Mouse (Mus musculus) neural tube, embryonic 13.5 days (tissue): Measurements from ENCODE around the gene Zmynd12. TPM values are rescaled to one million over a fixed set of nuclear protein-coding genes. Genes with fewer than 3 reads are reported as not detected.

Source experiments
- ATAC-seq: fragments of 200-750 bp; cut with Nextera tagmentation; 2 replicates; pipeline ENCODE4 v1.8.0; 2017; ENCODE audit warnings: low read depth, mild to moderate bottlenecking, moderate TSS enrichment, moderate library complexity
- H3K27ac ChIP-seq: fragments of 300-500 bp; sonication (generic); replicated peaks from 2 replicates; pipeline ENCODE4 v1.5.1; 2015; ENCODE audit warnings: moderate library complexity, mild to moderate bottlenecking, inconsistent platforms
- H3K27me3 ChIP-seq: fragments of 300-500 bp; sonication (generic); 2 replicates; pipeline ENCODE4 v1.6.1; 2015; ENCODE audit warnings: mild to moderate bottlenecking, inconsistent platforms
- H3K36me3 ChIP-seq: fragments of 300-500 bp; sonication (generic); 2 replicates; pipeline ENCODE4 v1.6.1; 2015; ENCODE audit warnings: mild to moderate bottlenecking, inconsistent platforms
- H3K4me1 ChIP-seq: fragments of 300-500 bp; sonication (generic); replicated peaks from 2 replicates; pipeline ENCODE4 v1.6.1; 2015; ENCODE audit warnings: inconsistent platforms
- H3K4me2 ChIP-seq: fragments of 300-500 bp; sonication (generic); 2 replicates; pipeline ENCODE4 v1.6.1; 2015; ENCODE audit warnings: inconsistent platforms, mild to moderate bottlenecking, moderate library complexity
- H3K4me3 ChIP-seq: fragments of 300-500 bp; sonication (generic); 2 replicates; pipeline ENCODE4 v1.5.1; 2015; ENCODE audit warnings: mild to moderate bottlenecking, inconsistent platforms
- H3K9ac ChIP-seq: fragments of 300-500 bp; sonication (generic); 2 replicates; pipeline ENCODE4 v1.6.1; 2015; ENCODE audit warnings: moderate library complexity, mild to moderate bottlenecking, inconsistent platforms
- H3K9me3 ChIP-seq: fragments of 300-500 bp; sonication (generic); 2 replicates; pipeline ENCODE4 v1.6.1; 2016; ENCODE audit warnings: inconsistent platforms
- WGBS: fragments of 180-500 bp; shearing (Covaris S2); methylation state at CpG from one replicate; pipeline ENCODE4 v1.1.7; 2015; 5-methylcytosine and 5-hydroxymethylcytosine counted together
- polyA plus RNA-seq: library from polyadenylated mRNA; unstranded; fragments of >200 nt; fragmentation: Nextera tagmentation; extraction: Ambion mirVana; gene quantifications from 2 replicates; pipeline ENCODE4 v1.2.1, GENCODE M21; 2015

Zmynd12 gene
- polyA plus RNA-seq, 1 experiment from 2014 or later, result 0.50 TPM

DNA sequence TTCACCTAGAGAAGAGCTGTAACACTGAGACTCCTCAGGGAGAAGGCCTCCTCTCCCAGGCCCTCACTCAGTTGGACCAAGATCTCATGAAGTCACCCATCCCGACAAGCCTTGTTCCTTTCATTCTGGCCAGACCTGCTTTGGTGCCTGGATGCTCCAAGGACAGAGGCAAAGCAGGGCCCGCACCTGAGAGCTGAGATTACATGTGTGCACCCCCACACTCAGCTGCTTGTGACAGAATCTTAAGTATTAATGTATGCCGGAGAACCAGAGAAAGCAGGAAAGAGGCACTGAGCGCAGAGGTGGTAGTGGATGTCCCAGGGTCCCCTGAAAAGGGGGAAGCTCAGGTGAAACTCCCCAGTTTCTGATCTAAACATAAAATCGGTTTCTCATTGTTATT is 30.5 kb downstream of the Zmynd12 start:
- H3K27ac ChIP-seq, result peak overlapping the region; percentile 61
- no peaks in the 10 kb centered on the region for H3K9me3 ChIP-seq
- no peak overlapping the region for H3K9ac ChIP-seq
- H3K4me1 ChIP-seq, result peaks cover 11% of the 10 kb centered on the region
- no peak overlapping the region for H3K4me2 ChIP-seq
- no peaks in the 10 kb centered on the region for H3K36me3 ChIP-seq
- no peaks in the 10 kb centered on the region for H3K27me3 ChIP-seq
- no peak overlapping the region for H3K4me3 ChIP-seq
- 0 out of 2 replicates have a peak, but pooled peaks have one; percentile 22 for ATAC-seq
- WGBS, result 67% methylated on average over 5 of the region's 5 CpGs

DNA sequence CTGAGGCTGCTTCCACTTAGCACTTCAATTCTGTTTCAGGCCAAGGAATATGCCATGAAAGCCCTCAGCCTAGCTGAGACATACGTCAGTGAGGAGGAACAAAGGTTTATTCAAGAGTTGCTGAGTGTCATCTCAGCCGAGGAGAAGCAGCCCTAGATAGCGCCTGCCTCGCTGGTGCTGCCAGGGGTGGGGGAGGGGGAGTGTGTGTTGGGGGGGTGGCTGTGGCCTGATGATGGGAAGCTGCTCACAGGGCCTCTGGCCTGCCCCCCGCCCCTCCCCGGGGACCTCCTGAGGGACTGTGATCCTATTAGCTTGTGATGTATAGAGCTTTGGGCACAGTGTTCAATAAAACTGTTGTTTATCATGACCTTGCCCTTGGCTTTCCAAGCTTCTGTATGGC is 30.9 kb downstream of the Zmynd12 start:
- Histone ChIP-seq H3K36me3 (no peaks in the 10 kb centered on the region), H3K4me1 (peaks cover 11% of the 10 kb centered on the region), H3K4me3 (no peak overlapping the region), H3K27me3 (no peaks in the 10 kb centered on the region), H3K9ac (no peak overlapping the region), H3K27ac (peak overlapping the region; percentile 61), H3K4me2 (no peak overlapping the region), H3K9me3 (no peaks in the 10 kb centered on the region)
- 13% methylated on average over 6 of the region's 6 CpGs for WGBS
- peak; percentile 64 for ATAC-seq

DNA sequence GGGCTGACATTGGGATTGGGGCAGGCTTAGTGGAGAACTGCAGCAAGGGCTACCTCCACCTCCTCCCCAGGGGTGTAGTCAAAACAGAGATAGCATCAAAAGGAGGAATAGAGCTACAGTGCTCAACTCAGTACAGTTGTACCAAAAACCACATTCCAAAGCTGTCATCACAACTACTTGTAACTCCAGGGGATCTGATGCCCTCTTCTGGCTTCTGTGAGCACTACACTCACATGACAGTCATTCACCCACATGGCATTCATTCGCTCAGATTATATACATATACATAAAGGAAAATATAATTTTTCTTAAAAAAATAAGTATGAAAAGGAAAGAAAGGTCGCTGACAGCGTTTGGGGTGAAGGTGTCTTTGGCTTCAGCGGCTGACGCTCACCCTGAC is 37.7 kb downstream of the Zmynd12 start:
- Histone ChIP-seq H3K4me1 (peaks cover 46% of the 10 kb centered on the region), H3K27ac (peak overlapping the region; percentile 91), H3K36me3 (no peaks in the 10 kb centered on the region), H3K4me3 (no peak overlapping the region), H3K9me3 (no peaks in the 10 kb centered on the region), H3K4me2 (0 out of 2 replicates have a peak overlapping the region, but pooled peaks have one; percentile 29), H3K9ac (no peak overlapping the region; the same call in 1 of the 2 replicates), H3K27me3 (no peaks in the 10 kb centered on the region)
- ATAC-seq, result peak; percentile 32; the same call in 1 of the 2 replicates
- WGBS, result 60% methylated on average over 5 of the region's 5 CpGs

DNA sequence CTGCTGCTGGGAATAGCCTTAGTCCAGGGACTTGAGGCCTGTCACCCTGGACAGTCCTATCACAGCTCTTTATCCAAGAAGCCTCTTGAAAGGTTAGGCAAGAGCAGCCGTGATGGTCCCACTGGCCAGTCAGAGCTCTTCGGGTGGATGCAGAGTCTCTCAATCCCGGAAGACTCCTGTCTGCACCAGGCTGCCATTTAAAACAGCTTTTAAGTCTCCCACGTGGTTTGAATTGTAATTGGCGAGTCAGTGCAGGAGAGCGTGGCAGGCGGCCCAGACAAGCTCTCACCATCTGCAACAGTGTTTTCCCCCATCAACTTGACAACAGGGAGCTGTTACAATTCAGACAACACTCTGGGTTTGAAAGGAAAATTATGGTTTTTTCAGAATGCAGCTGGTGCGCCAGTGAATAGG is 38.1 kb downstream of the Zmynd12 start:
- Histone ChIP-seq H3K36me3 (no peaks in the 10 kb centered on the region), H3K9me3 (no peaks in the 10 kb centered on the region), H3K27me3 (no peaks in the 10 kb centered on the region), H3K27ac (peak overlapping the region; percentile 91), H3K4me2 (peak overlapping the region; percentile 29; the same call in 1 of the 2 replicates), H3K9ac (no peak overlapping the region; the same call in 1 of the 2 replicates), H3K4me3 (no peak overlapping the region), H3K4me1 (peaks cover 46% of the 10 kb centered on the region)
- 13% methylated on average over 8 of the region's 8 CpGs for WGBS
- ATAC-seq, result peak; percentile 79

DNA sequence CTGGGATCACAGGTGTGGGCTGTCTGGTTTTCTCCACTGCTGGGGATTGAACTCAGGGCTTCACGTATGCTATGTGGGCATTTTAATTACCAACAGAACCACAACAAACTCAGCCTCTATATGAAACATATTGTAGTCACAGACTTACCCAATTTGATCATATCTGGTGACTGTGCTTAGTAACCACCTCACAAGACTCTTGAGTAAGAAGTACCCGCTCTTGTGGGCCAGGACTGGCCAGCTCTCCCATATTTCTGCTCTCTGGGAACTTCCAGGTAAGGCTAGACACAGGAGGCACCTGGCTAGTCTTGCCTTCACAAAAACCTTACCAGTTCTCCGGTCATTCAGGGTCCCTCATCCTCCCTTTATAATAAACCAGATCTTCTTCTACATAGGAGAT is 39.8 kb downstream of the Zmynd12 start:
- 87% methylated on average over 3 of the region's 3 CpGs for WGBS
- Histone ChIP-seq H3K27me3 (no peaks in the 10 kb centered on the region), H3K27ac (peak overlapping the region; percentile 91), H3K9ac (peak overlapping the region; percentile 41; the same call in 1 of the 2 replicates), H3K9me3 (no peaks in the 10 kb centered on the region), H3K4me3 (no peak overlapping the region), H3K36me3 (no peaks in the 10 kb centered on the region), H3K4me2 (peak overlapping the region; percentile 19), H3K4me1 (peaks cover 46% of the 10 kb centered on the region)
- 0 out of 2 replicates have a peak, but pooled peaks have one; percentile 4 for ATAC-seq

DNA sequence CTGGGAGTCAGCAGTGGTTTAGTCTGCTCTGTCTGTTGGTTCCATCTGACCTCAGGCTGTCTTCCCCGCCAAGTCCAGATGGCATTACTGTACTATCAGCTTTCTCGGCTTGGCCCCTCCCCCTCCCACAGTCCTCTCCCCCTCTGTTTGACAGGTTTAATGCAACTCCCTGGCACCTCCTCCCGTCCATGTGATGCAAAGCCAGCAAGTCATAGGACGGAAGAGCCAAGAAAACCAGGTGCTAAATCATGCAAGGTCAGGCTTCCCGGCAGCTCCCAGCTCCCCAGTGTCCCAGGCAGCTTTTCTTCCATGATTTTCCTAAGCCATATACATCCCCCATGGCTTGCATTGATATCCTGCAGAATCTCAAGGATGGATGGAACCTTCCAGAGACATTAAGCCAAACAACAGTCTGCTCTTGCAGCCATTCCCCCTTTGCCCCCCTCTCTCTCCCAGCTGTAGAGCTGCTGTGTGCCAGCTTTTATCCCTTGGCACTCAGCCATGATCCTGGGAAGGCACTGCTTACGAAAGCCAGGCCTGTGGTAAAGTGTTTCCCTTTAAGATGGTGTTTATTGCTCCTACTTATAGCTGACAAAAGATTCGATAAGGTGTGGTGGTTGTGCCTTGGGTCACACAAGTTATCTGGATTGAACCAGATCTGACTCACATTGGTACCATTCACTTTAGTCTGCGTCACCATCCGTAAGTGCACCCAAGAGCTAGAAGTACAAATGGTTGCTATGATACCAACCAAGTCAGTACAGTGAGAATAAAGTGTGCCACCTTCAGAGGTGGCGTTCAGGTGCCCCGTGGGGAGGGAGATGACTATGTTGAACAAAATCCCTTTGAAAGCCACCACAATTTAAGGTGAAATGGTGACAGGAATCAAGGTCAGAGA is 40.5 kb downstream of the Zmynd12 start:
- no peak overlapping the region for H3K4me3 ChIP-seq
- no peaks in the 10 kb centered on the region for H3K27me3 ChIP-seq
- H3K9me3 ChIP-seq, result no peaks in the 10 kb centered on the region
- H3K27ac ChIP-seq, result peak overlapping the region; percentile 91
- 0 out of 2 replicates have a peak, but pooled peaks cover 3% of the 10 kb centered on the region for H3K36me3 ChIP-seq
- WGBS, result 33% methylated on average over 11 of the region's 11 CpGs
- H3K9ac ChIP-seq, result peak overlapping the region; percentile 41; the same call in 1 of the 2 replicates
- H3K4me2 ChIP-seq, result peak overlapping the region; percentile 19
- H3K4me1 ChIP-seq, result peaks cover 46% of the 10 kb centered on the region
- ATAC-seq, result peak; percentile 72

DNA sequence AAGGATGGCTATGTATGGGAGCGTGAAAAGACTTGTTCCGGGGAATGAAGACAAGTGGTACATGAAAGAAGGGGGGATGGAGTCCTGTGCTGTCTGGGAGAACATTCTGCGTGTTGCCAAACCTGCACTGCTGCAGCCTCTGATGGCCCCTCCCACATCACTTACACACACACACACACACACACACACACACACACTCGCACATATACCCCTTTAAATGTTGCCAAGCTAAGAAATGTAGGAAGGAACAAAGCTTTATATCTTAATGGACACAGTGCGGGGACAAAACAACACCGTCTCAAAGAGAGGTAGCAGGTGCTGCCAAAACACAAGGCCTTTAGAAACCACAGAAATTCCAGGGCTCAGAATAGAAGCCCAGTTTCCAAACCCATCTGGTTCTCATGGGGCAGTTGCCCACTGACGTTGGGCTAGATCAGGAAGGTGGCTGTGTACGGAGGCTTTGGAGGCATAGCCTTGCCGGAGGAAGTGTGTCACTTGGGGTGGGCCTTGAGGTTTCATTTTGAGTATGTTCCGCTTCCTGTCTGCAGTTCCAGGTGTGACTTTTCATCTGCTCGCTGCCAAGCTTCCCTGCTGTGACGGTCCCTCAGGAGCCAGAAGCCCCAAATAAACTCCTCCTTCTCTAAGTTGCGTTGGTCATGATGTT is 41.3 kb downstream of the Zmynd12 start:
- no peak for ATAC-seq
- Histone ChIP-seq H3K27ac (peak overlapping the region; percentile 91), H3K4me2 (no peak overlapping the region), H3K9ac (no peak overlapping the region), H3K36me3 (0 out of 2 replicates have a peak, but pooled peaks cover 4% of the 10 kb centered on the region), H3K4me3 (no peak overlapping the region), H3K9me3 (no peaks in the 10 kb centered on the region), H3K4me1 (peaks cover 46% of the 10 kb centered on the region), H3K27me3 (no peaks in the 10 kb centered on the region)
- WGBS, result 64% methylated on average over 13 of the region's 13 CpGs

DNA sequence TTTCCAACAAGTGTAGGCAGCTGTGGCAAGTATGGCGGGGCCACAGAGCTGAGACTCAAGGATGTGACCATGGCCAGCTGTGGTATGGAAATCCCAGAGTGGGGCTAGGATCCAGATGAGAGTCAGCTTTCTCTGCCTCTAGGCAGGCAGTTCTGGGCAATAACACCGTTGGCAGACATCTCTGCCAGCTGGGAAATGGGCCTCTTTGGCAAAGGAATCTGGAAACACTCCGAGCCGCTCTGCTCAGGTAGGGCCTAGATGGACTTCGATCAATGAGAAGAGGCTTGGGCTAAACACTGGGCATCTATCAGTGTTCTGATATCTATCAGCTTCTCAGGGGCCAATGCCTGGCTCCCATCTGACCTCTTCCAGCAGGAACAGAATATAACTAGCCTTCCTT is 43.2 kb downstream of the Zmynd12 start:
- whole genome bisulfite sequencing, result 88% methylated on average over 5 of the region's 5 CpGs
- H3K4me1 ChIP-seq, result peaks cover 38% of the 10 kb centered on the region
- H3K9ac ChIP-seq, result no peak overlapping the region
- H3K27ac ChIP-seq, result no peak overlapping the region
- 0 out of 2 replicates have a peak, but pooled peaks cover 4% of the 10 kb centered on the region for H3K36me3 ChIP-seq
- H3K4me3 ChIP-seq, result no peak overlapping the region
- H3K4me2 ChIP-seq, result no peak overlapping the region
- ATAC-seq, result no peak
- no peaks in the 10 kb centered on the region for H3K9me3 ChIP-seq
- no peaks in the 10 kb centered on the region for H3K27me3 ChIP-seq

DNA sequence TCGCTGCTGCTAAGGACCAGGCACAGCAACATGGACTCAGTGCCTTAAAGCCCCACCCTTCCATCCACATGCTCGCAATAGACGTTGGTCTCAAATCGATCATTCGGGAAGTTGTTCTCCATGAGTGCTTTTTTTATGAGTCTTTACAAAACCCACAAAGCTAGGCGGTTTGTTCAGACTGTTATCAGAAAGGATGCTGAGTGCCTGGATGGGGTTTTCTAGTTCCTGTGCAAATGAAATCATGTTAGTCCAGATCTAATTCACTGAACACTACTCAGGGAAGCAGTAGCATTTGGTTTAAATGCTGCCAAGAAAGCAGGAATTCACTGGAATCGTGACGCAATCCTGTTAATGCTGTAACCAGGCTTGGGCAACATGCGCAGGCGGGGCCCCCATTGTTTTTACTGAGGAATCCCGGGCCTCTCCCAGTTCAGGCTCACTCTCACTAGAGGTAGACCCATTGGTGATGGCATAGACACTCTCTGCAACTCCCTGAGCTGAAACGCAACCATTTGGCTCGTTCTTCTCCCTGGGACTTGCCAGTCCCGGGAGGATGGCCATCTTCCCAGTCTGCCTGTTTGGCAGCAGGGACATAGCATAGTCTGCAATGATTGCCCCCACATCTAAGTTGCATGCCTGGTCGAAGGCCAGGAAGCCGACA is 45.2 kb downstream of the Zmynd12 start:
- Histone ChIP-seq H3K4me3 (no peak overlapping the region), H3K27me3 (no peaks in the 10 kb centered on the region), H3K36me3 (0 out of 2 replicates have a peak, but pooled peaks cover 4% of the 10 kb centered on the region), H3K9ac (no peak overlapping the region), H3K27ac (no peak overlapping the region), H3K4me2 (no peak overlapping the region), H3K9me3 (no peaks in the 10 kb centered on the region), H3K4me1 (peaks cover 18% of the 10 kb centered on the region)
- WGBS, result 87% methylated on average over 16 of the region's 16 CpGs
- no peak for ATAC-seq

DNA sequence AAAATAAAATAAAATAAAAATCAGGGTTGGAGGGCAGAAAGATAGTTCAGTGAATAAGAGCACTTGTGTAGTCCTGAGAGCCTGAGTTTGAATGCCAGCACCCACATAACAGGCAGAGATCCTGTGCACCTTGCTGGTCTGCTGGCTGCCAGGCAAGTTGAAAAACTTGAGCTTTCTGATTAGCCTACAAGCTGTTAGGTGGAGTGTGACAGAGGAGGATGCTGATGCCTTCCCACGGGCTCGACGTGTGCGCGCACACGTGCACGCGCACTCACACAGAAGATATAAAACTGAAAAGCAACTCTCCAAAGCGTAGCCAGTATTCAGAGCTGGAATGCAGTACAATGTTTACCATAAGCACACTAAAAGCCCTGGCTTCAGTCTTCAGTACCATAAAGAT is 49.9 kb downstream of the Zmynd12 start:
- 0 out of 2 replicates have a peak, but pooled peaks cover 4% of the 10 kb centered on the region for H3K4me1 ChIP-seq
- H3K36me3 ChIP-seq, result 0 out of 2 replicates have a peak, but pooled peaks cover 4% of the 10 kb centered on the region
- WGBS, result 89% methylated on average over 9 of the region's 9 CpGs
- no peak for ATAC-seq
- no peak overlapping the region for H3K27ac ChIP-seq
- no peak overlapping the region for H3K9ac ChIP-seq
- H3K27me3 ChIP-seq, result no peaks in the 10 kb centered on the region
- no peaks in the 10 kb centered on the region for H3K9me3 ChIP-seq
- H3K4me2 ChIP-seq, result no peak overlapping the region
- no peak overlapping the region for H3K4me3 ChIP-seq

DNA sequence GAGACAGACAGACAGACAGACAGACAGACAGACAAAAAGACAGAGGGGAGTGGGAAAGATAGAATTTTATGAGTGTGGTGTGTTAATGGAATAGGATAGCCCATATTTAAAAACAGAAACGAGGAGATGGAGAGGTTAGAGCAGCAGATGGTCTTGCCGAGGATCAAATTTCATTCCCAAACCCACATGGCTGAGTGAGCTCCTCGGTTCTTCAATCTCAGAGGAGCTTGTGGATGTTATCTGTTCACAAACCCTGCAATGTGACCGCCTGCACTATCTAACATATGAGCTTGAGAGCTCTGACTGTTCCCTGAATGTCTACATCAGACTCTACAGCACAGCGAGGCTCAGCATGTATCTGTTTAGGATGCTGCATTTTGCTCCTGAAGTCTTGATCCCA is 50.5 kb downstream of the Zmynd12 start:
- Histone ChIP-seq H3K36me3 (0 out of 2 replicates have a peak, but pooled peaks cover under 1% of the 10 kb centered on the region), H3K4me1 (0 out of 2 replicates have a peak, but pooled peaks cover 4% of the 10 kb centered on the region), H3K9me3 (no peaks in the 10 kb centered on the region), H3K9ac (no peak overlapping the region), H3K27me3 (no peaks in the 10 kb centered on the region), H3K27ac (no peak overlapping the region), H3K4me3 (no peak overlapping the region), H3K4me2 (no peak overlapping the region)
- WGBS, result 59% methylated on average over 5 of the region's 5 CpGs
- no peak for ATAC-seq
